Mouse (Mus musculus) brain, embryonic 14.5 days (tissue): Measurements from ENCODE around the gene Slc38a3. TPM values are rescaled to one million over a fixed set of nuclear protein-coding genes. Genes with fewer than 3 reads are reported as not detected.

Source experiments
- DNase-seq: peaks from one replicate; pipeline ENCODE4 v3.0.0-alpha.2; 2011; ENCODE audit warnings: low read depth
- CTCF ChIP-seq: fragments of 200-500 bp; IDR thresholded peaks from 2 replicates; pipeline ENCODE4 v1.5.1; 2012; ENCODE audit warnings: inconsistent platforms, mild to moderate bottlenecking, moderate library complexity, borderline replicate concordance; ENCODE audit not compliant: insufficient read depth, insufficient read length; ENCODE audit errors: extremely low read depth
- POLR2A ChIP-seq: fragments of 200-500 bp; IDR thresholded peaks from 2 replicates; pipeline ENCODE4 v1.6.1; 2012; ENCODE audit warnings: mild to moderate bottlenecking, inconsistent platforms, borderline replicate concordance; ENCODE audit not compliant: poor library complexity, insufficient read depth, insufficient read length, severe bottlenecking; ENCODE audit errors: extremely low read depth
- polyA plus RNA-seq: library from polyadenylated mRNA; depleted of rRNA; stranded (reverse); fragments of >200 nt; gene quantifications from 2 replicates; pipeline ENCODE4 v1.2.3, GENCODE M21; 2012

Slc38a3 gene
- polyA plus RNA-seq, 1 experiment, result 79.7 TPM

DNA sequence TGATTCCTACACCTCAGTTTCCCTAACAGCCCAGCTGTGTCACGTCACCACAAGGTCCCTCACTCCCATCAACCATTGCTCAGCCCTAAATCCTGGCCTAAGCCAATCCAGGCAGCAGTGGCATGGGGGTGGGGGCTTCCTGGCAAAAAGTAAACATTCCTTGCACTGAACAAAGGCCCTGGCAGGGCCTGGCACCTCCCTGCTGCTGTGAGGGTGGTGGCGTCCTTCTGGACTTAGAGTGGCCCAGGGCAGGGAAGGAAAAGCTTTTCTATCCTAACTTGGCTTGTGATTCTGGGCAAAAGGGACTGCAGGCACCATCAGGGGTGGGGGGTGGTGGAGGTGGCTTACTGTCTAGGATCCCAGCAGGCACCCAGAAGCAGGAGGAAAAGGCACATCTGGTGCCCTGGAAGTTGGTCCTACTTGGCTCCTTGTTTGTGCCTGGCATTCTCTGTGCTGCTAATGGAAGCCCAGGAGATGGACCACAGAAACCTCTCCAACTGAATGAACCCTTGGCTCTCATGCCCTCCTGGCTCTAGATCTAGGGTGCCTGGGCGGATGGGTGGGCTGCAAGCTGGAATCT is 33.4 kb upstream of the Slc38a3 start:
- DNase-seq, result peak; percentile 68

DNA sequence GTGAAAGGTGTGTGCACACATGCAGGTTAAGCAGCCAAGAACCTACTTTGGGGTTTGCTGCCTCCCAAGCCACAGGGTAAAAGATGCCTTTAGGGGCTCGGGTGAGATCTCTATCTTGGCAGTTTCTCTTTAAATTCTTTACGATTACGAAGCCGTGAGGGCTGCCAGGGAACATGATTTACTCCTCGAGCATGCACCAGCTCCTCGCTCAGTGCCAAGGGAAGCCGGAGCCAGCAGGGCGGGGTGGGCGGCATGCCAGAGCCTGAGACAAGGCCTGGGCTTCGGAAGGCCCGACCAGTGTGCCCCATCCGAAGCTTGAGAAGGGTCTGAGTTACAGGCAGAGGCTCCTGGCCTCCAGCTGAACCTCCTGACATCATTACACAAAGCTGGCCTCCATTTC is 32.3 kb upstream of the Slc38a3 start:
- peak; percentile 96 for DNase-seq
- no peak for TF ChIP-seq POLR2A
- no peak for TF ChIP-seq CTCF

More for the DNA sequence above, 33.4 kb upstream of the Slc38a3 start:
- TF ChIP-seq POLR2A, result no peak
- TF ChIP-seq CTCF, result no peak

DNA sequence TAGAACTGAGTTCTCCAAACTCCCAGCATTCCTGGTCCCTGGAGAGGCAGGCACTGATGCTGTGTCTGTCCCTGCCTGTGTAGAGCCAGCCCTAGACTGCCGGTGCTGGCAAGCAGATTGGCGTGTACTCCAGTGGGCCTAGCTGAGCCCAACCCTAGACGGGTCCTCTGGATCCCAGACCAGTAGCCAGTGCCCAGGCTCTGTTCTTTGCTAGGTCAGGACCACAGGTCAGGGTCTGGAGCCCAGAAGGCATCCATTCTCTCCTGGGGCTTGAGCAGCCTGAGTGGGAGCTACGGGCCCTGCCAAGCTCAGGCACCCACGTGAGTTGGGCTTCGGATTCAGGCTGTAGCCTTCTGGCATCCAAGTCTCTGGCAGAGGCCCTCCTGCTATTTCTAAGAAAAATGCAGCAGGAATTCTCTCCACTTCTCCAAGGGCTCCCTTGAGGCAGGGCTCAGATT is 30.8 kb upstream of the Slc38a3 start:
- TF ChIP-seq POLR2A, result no peak
- no peak for TF ChIP-seq CTCF
- peak; percentile 72 for DNase-seq

DNA sequence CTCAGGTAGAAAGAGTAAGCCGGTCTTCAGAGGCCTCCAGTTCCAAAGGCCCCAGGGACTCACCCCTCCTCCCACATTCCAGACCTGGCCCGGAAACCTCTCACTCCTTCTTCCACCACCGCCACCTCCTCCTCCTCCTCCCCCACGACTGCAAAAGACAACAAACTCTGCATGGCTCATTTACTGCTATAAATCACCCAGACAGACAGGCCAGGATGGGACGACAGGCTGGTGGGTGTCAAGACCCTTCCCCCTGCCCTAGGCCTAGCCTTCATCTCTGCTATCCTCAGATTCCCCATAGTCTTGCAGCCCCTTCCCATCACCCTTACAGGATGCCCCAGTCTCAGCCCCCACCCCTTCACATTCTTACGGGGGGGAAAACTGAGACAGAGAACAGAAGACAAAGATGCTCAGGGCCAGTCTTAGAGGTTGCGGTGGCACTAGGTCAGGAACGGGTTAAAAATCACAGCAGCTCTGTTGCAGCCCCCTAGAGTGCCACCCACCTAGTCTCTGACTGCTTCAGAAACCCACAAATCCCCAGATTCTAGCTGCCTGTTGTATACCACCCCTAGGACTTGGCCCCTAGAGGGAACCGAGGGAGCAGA is 30.1 kb upstream of the Slc38a3 start:
- DNase-seq, result no peak
- TF ChIP-seq CTCF, result no peak
- no peak for TF ChIP-seq POLR2A

DNA sequence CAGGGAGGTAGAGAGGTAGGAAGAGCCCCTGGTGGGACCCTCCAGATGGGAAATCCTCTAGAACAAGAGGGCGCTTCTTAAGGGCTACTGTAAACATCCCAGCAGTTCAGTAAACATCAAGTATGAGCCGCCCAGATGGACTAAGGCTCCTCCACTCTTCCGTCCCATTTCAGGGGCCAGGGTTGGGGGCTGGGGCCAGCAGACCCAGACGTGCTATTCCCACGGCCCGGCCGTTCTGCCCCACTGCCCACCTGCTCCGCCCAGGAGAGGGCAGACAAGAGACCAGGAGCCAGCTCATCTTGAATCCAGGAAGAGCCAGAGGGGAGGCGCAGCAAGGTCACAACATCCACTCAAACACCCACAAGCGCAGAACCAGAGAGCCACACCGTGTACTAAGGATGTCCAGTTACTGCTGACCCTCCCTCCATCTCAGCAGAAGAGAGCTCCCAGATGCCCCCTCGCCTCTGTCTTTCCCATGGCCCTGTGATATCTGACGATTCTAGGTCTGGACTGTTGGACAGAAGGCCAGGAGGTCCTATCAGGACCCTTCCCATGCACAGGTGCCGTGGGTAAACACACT is 29.4 kb upstream of the Slc38a3 start:
- TF ChIP-seq CTCF, result no peak
- no peak for TF ChIP-seq POLR2A
- no peak for DNase-seq

DNA sequence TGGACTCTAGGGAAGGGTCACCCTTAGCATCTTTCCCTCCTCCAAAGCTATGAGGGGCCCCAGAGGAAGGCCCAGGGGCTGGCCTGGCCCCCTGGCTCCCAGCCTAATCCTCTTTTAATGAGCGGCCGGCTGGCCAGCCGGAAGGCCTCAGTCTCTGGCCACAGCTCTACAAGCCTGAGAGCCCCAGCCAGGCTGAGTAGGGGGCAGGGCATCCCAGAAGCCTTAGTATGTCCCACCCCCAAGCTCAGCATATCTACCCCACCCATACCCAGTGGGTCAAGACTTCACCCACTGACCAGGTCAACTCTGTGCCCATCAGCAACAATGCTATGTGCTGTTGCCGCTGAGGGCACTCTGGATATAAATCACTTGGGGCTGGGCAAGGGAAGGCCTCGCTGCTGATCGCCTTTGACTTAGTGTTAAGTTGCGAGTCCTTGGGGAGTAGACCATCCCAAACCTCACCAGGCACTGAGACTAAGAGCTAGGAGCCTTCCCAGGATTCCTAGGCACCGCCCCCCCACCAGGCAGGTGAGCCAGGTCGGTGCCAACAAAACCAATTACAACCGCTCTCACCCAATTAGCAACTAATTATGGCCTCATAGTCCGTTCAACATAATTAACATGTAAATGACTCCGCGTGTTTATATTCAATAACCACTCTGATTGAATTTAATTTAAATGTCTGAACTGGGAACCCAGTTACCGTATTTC is 28.6 kb upstream of the Slc38a3 start:
- TF ChIP-seq POLR2A, result no peak
- TF ChIP-seq CTCF, result no peak
- peak; percentile 89 for DNase-seq

DNA sequence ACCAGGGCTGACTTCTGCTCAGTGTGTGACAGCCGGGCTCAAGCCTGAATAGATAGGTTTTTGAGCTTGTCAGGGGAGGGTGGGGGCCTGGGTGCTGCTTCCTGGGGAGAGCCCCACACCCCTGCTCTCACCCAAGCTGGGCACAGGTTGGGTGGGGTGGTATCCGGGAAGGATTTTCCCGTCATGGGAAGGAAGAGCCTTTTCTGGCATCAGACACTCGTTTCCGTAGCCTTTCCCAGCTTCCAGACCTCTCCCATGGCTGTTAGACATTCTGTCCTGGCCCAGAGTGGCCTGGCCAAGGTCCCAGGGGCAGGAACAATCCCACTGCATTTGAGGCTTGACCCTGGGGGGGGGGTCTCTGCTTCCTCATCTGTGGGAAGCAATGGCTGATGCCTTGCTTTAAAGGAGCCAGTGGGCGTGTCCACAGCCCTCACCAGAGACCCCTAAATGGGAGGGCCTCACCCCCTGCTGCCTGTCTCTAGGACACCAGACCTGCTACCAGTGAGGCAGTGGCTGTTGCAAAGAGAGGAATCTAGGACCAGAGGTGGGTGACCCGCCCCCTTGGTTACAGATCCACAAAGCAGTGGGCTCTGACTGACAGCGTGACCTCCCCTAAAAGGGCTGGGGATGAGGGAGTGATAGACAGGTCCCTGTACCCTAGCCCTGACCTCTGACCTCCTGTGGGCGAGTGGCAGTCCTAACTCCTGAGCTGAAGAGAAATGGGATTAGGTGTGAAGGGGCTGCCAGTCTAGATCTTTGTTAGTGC is 27.7 kb upstream of the Slc38a3 start:
- TF ChIP-seq POLR2A (no peak), CTCF (no peak)
- no peak for DNase-seq

DNA sequence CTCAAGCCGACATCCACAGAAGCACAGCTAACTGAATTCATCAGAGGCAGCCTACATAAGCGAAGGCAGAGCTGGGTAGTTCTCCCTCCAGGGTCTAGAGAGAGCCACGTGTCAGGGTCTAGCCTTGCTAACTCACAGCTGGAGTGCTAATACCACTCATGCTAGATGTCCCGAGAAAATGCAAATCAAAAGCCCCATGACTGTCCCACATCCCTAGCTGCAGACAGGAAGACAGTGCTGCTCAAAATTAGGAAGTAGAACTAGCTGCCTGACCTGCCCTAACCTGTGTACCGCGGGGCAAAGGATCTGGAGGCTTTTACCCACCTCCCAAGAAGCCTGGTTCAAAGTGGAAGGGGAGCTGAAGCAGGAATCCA is 26.8 kb upstream of the Slc38a3 start:
- no peak for DNase-seq
- no peak for TF ChIP-seq CTCF
- TF ChIP-seq POLR2A, result no peak

DNA sequence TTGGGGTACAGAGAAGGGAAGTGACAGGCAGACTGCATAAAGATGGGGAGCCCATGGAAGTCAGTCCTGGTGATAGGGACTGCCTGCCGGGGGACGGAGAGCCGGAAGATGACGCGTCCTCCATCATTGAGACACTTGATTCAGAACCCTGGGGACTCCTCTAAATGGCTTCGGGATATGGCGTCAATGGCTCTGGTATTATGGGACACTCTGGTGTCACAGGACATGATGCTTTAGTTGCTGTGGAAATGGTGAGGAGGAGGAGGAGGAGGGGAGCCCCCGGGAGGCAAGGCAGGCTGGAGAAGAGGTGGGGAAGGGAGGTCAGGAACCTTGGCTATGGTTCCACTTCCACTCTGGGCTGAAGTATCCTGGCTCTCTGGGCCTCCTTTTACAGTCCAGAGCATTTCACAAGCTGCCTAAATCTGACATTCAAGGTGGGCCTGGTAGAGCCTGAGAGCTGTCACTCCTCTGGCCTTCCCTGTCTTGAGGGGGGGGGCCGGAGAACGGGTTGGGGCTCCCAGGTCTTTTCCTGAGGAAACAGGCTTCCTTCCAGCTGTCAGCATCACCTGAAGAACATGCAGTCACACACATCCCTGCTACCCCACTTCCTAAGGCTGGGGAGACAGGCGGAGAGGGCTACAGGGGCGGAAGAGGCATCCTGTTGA is 26.2 kb upstream of the Slc38a3 start:
- TF ChIP-seq CTCF (no peak), POLR2A (no peak)
- DNase-seq, result no peak

DNA sequence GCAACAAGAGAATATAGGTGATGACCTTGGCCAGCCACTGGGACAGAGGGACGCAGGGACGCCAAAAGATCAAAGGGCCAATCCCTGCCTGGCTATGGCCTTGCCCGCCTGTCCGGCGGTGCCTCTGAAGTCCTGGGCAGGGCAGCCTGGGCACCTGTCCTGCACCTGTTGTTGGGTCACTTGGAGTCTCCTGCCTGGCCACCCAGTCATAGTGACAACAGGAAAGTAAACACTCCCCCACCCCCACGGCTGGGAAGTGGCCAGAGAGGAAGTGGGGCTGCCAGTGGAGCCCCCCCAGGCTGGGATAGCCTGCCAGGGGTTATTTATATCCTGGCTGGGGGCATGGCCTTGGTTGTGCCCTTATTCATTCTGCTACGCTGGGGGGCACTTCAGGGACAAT is 25.3 kb upstream of the Slc38a3 start:
- DNase-seq, result no peak

DNA sequence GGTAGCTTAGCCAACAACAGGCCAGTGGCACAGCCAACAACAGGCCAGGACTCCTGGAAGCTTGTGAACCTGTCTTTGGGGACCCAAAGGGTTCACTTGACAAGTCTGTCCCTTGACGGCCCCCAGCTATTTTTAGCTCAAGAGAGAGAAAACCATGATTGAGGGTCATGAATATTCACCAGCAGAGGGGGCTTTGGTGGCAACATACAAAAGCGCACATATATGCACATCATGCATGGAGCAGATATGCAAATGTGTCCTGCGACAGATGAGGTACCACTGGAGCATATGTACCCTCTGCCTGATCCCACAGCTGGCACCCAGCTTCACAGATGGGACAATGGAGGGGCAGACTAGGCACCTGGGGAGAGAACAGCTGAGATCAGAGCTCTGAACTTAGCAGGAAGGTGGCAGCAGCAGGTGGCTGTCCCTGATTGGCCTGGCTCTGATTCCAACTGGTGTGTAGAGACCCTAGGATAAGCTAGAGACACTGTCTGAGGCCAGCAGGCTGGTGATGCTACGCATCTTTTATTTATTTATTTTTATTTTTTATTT is 24.2 kb upstream of the Slc38a3 start:
- no peak for DNase-seq
- TF ChIP-seq POLR2A (no peak), CTCF (peak; percentile 2; the same call in 1 of the 2 replicates)

More for the DNA sequence above, 25.3 kb upstream of the Slc38a3 start:
- TF ChIP-seq CTCF (no peak), POLR2A (no peak)
